In genomic region chr2:22811466-22811865, GRCm38 (mm10) we compare ENCODE assay signal across 14 mouse cellular contexts. TPM values are rescaled to one million over a fixed set of nuclear protein-coding genes. Genes with fewer than 3 reads are reported as not detected.
A peak's percentile ranks its signal among the peaks of the same experiment; 100 is the strongest.
DNase-seq lines count a peak whose midpoint lies in the region; ATAC-seq and TF ChIP-seq lines count a peak whose summit lies in the region.
"Had no signal": no experiment of that assay in that cellular context is flagged by ENCODE, and none has a peak within 500 bp of the region (broad histone marks: within the 10 kb centered on the region; RNA-seq: fewer than 3 reads in every experiment).

No protein-coding gene starts in this region.

- H3K79me2 ChIP-seq in C2C12 (ENCODE audit: control insufficient read depth, insufficient read depth) = no peaks in the 10 kb centered on the region

- no peak overlapping the region for H3K4me3 ChIP-seq in C2C12 (ENCODE audit: insufficient read depth, poor library complexity, severe bottlenecking)
- H3K4me3 ChIP-seq: left cerebral cortex, adult 2 months; limb, embryonic 13.5 days; midbrain, embryonic 13.5 days had no signal

- ATAC-seq in CD4-positive, CD25-positive, alpha-beta regulatory T cell, adult 4 months = peak; percentile 38
- ATAC-seq in granulocyte monocyte progenitor cell, adult 5-6 weeks (replicated peaks; ENCODE audit: poor library complexity, severe bottlenecking) = peak; percentile 57
- ATAC-seq: forebrain, embryonic 16.5 days; intestine, embryonic 16.5 days; midbrain, embryonic 13.5 days had no signal

- H3K79me3 ChIP-seq in C2C12 (ENCODE audit: low read depth) = peaks cover 2% of the 10 kb centered on the region

- no peak overlapping the region for H3ac ChIP-seq in C2C12 (ENCODE audit: control insufficient read depth, insufficient read length, low read depth)

- no peak for TF ChIP-seq CTCF in C2C12 (IDR thresholded peaks at IDR 0.05; ENCODE audit: control insufficient read depth, insufficient read depth, insufficient read length)

- H3K36me3 ChIP-seq in C2C12 (ENCODE audit: control insufficient read depth, insufficient read depth) = peaks cover 5% of the 10 kb centered on the region
- H3K36me3 ChIP-seq: limb, embryonic 13.5 days; midbrain, embryonic 13.5 days had no signal

- no peaks in the 10 kb centered on the region for H3K27me3 ChIP-seq in C2C12 (ENCODE audit: control insufficient read depth, insufficient read depth, insufficient read length)
- H3K27me3 ChIP-seq: limb, embryonic 13.5 days; midbrain, embryonic 13.5 days had no signal

- peak; percentile 46 to 70 for DNase-seq in natural killer cell, adult 2 months (ENCODE audit: low spot score in 2 of 2)
- no peak for DNase-seq in embryo, embryonic 9.5 days (ENCODE audit: extremely low spot score)
- no peak for DNase-seq in embryo, embryonic 11 days
- no peak for DNase-seq in layer of hippocampus, postnatal 14 days (ENCODE audit: low spot score in 2 of 2)
- DNase-seq: cerebellum, adult 11 months; kidney, postnatal 36 days had no signal

TF ChIP-seq in C2C12, 6 proteins besides CTCF, POLR2A, EP300 and RAD21:
- no peak for TF ChIP-seq MYOG (IDR thresholded peaks at IDR 0.05; ENCODE audit: control insufficient read depth, extremely low read depth, insufficient read length)
- peak; percentile 4 for TF ChIP-seq USF1 (IDR thresholded peaks at IDR 0.05; ENCODE audit: low read depth)

RNA-seq across cellular contexts. Expression of gene Apbb1ip, which starts 37.6 kb away (rescaled TPM):
- polyA plus RNA-seq in C2C12 (2012; fragmentation: generic; extraction: Trizol) = 4.0 TPM
- 100 to 1,000 TPM in 1 of 2 experiments, 10 to 100 TPM in 1; 91.3 to 105 TPM for polyA plus RNA-seq in CD4-positive, CD25-positive, alpha-beta regulatory T cell, adult 4 months (2017; shearing (Covaris generic))
- 110 and 134 TPM in 2 replicates for total RNA-seq in granulocyte monocyte progenitor cell, adult 5-6 weeks (2014; fragmentation: Nextera tagmentation)
- 18.7 and 22.9 TPM in 2 replicates for total RNA-seq in granulocyte monocyte progenitor cell, adult 5-6 weeks (2017)
- 1 to 10 TPM; 4.9 to 5.6 TPM for total RNA-seq in layer of hippocampus, postnatal 14 days (2021)

Comparison
In these comparisons a context has a peak if more than half of its experiments do, and no peak if none do; other contexts are left out.
1. DNase-seq: peak in natural killer cell, adult 2 months (2 of 2); none in embryo, embryonic 9.5 days (single experiment), embryo, embryonic 11 days (single experiment) and layer of hippocampus, postnatal 14 days (0 of 2).